Mouse (Mus musculus): ENCODE data around the gene Slc9a9.

The Slc9a9 gene

DNA sequence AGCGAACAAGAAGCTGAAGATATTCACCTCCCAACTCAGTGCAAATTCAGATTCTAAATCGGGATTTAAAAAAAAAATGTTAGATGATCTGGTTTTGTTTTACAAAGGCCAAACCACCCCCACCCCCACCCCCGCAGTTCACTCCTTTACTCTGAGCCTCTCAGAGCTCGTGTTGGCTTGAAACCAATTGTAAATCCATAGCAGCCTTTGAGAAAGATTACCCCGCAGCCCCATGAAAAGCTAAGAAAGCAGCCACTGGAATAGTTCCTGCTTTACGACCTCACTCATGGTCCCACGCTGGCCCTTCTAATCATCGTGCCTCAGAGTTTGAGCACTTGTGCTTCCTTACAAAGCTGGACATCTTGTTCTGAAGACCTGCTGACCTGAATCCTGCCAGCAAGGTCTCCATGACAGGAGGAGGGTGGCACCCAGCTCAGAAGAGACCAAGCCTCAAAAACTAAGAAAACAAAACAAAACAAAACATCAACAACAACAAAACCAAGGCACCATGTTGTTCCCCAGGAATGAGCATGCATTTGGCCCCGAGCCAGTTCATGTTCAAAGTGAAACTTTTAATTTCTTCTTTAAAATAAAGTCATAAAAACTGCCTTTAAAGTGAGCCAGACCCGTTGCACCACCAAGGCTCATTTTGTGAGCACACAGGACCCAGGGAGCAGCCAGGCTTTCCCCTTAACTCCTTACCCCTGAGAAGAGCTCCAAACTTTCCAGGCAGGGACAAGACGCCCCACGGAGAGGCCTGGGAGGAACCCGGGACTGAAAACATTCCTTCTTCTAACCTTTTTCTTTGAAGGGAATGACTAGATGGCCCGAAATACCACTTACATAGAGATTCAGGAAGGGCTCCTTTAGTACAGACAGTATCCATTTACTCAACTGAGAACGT is 516.9 kb downstream of the Slc9a9 start:
- in situ Hi-C loops (cut with MboI; ENCODE audit: low sequenced_read_pairs), result no loop called here

DNA sequence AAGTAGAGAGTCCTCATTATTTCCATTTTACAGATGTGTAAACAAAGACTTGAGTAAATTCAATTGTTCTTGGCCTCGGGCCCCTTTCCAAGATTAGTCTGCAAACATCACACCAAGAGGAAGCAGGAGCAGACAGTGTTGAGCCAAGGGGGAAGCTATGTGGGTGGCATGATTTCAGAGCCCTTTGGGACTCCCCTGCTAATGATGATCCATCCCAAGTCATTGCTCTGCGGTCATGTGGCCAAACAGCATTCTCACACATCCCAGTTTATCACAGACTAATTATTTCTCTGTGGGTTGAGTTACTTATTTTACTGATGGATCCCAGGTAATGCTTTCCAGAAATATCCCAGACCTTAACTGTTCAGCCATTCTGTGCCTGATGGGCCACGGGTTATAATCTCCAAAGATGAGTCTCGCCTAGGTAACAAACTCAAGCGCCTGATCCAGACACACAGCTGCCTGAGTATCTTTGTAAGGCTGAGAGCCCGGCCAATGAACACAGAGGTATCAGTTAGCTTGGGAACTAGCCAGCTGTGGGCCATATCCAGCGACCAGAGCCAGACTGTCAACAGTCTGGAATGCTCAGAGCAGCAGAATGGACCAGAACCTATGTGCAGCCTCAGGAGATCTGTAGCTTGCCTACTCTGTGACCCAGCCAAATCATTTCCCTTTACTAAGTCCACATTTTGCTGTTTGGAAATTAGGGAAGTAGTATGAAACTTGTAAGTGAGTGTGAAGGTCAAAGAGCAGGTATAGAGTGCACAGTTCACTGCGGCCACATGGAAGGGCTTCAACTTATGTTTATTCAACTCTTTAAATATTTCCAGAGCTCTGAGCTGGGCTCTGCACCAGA is 518.9 kb downstream of the Slc9a9 start:
- in situ Hi-C loops (cut with MboI; ENCODE audit: low sequenced_read_pairs), result no loop called here

DNA sequence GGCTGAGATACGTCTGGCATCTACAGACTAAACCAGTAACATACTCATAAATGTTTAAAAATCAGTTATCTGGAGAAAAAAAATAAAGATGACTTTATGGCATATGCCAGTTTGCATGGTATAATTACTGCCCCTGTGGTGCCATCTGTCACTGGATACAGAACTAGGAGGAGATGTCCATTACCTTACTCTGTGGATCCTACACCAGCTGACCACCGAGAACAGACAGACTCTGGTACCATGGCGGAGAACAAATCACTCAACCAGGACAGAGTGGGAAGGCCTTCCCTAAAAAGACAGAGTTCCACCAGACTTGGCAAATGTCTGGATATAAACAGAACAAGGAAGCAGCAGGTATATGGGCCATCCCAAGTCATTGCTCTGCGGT is 519.5 kb downstream of the Slc9a9 start:
- in situ Hi-C loops (cut with MboI; ENCODE audit: low sequenced_read_pairs), result no loop called here

DNA sequence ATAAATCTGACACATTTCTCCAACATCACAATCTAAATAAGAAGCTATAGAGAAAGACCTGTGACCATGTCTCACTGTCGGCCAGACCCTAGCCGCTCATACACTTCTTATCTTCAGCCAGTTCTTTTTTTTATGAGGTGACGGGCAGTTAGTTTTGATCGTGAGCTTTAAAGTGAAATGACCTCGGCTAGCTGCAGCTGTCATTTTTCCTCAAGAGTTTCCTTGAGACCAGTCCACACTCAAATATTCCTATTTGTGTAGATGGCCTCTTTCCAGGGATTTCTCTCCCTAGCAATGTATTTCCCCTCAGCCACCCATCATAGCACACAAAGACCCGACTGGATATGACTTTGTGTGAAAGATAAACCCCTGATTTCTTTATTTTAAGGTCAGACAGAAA is 521.7 kb downstream of the Slc9a9 start:
- in situ Hi-C loops (cut with MboI; ENCODE audit: low sequenced_read_pairs), result no loop called here

DNA sequence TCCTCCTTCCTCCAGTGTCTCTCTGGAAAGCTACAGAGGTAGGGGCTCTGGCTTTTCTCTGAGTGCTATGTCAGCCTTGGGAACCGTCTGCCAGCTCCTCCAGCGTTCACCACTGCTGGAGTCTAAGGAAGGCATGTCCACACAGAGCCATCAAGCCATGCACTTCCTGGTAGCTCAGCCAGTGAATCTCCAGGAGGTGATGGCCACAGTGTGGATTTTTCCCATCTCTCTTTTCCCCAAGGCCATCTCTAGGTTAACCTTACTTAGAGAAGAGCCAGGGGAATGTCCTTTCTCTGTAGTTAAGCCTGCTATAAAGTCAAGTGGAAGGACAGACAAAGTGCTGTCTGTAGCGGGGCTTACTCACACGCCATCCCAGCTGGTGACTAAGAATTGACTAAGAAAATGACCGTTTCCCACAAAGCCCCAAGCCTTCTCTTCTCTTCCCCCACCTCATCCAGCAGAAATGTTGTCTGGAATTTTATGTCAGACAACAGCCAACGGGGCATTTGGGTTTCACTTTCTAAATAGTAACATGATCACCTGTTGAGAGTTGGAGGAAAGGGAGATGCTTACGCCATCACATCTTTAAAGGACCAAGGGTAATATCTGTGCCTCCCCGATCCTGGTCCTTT is 523.3 kb downstream of the Slc9a9 start:
- in situ Hi-C loops (cut with MboI; ENCODE audit: low sequenced_read_pairs), result no loop called here

DNA sequence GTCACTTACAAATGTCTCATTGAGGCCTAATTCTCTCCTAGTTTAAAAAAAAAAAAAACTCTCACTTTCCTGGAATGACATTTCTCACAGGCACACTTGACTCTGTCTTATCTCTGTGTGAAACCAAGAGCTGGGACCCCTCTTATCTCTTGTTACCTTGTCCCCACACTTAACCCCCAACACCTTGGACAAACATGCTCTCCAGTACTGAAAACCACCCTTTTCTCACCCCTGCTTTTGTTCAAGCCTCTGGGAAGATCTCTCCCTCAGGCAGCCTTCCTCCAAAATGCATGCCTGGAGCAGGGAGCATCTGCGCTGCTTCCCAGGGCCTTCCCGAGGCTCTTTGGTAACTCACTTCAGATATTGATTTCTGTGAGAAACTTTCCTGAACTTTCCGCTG is 524.0 kb downstream of the Slc9a9 start:
- in situ Hi-C loops (cut with MboI; ENCODE audit: low sequenced_read_pairs), result no loop called here

- in situ Hi-C loops (cut with MboI; ENCODE audit: low sequenced_read_pairs), result no loop called here
Observed at GRCm38 (mm10) chr9:95194158-95194557, 524.4 kb downstream of the Slc9a9 start.

DNA sequence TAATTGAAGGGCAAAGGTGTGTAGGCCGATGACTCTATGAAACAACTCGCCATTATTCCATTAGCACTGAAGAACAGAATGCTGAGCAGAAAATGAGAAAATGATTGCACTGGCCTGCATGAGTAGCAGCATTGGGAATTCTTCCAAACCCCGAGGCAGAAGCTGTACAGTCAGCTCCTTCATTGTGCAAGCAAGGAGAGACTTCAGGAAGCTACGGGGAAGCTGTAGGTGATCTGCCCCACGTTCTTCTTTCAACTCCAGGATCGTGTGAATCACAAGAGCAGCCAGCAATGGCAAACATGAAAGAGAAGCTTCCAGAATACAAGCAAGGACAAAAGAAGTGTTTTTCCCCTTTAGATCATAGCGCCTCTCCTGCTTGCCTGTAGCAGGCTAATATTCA is 538.0 kb downstream of the Slc9a9 start:
- in situ Hi-C loops (cut with MboI; ENCODE audit: low sequenced_read_pairs), result no loop called here

GRCm38 (mm10) chr9:95208681-95209080 is 539.0 kb downstream of the Slc9a9 start:
- in situ Hi-C loops (cut with MboI; ENCODE audit: low sequenced_read_pairs), result no loop called here

DNA sequence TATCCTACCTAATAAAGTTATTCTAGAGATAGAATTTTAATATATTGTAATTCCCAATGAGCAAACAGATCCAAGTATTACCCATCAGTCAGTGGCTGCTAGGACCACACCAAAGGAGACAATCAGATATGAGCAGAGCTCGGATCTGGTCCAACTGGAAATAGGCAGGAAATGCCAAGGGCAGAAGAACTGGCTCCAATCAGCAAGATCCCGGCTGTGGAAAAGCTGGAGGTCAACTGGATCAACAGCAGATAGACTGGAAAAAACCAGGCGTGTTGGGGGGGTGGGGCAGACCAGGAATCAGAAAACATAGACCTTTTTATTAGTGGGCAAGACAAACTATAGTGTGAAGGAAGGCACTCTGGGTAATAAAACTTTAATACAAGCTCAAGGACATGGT is 550.3 kb downstream of the Slc9a9 start:
- in situ Hi-C loops (cut with MboI; ENCODE audit: low sequenced_read_pairs), result no loop called here

GRCm38 (mm10) chr9:95221310-95221709 is 551.6 kb downstream of the Slc9a9 start:
- in situ Hi-C loops (cut with MboI; ENCODE audit: low sequenced_read_pairs), result no loop called here

DNA sequence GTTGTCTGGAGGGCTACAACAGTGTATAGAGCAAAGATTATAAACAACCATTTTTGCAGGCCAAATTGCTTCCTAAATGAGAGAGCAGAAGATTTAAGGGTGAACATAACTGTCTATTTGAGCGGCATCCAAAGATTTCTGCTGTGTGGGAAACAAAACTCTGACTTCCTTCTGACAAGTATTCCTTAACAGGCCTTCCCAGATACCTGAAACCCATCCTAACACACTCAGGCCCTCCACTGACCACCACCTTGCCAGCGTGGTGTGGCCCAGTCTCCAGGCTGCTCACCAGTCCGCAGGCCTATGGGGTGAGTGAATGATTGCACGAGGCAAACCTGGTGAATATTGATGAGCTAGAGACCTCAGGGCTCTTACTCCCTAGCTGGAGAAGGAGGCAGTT is 557.3 kb downstream of the Slc9a9 start:
- in situ Hi-C loops (cut with MboI; ENCODE audit: low sequenced_read_pairs), result no loop called here

DNA sequence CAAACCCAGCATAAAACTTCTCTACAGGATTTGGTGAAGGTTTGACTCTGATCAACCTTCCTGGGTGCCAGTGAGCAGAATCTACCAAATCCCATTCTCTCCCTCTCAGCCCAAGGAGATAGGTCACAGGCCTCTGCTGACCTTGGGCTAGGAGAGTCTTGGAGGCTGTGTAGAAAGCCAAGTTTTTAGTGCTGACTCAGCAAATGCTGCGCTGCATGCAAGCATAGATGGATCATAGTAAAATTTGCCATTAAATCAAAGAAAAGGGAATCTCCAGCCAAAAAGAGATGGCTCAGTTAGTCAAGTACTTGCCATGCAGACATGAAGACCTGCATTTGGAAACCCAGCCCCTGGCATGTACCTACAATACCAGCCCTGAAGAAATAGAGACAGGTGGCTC is 558.4 kb downstream of the Slc9a9 start:
- in situ Hi-C loops (cut with MboI; ENCODE audit: low sequenced_read_pairs), result no loop called here

DNA sequence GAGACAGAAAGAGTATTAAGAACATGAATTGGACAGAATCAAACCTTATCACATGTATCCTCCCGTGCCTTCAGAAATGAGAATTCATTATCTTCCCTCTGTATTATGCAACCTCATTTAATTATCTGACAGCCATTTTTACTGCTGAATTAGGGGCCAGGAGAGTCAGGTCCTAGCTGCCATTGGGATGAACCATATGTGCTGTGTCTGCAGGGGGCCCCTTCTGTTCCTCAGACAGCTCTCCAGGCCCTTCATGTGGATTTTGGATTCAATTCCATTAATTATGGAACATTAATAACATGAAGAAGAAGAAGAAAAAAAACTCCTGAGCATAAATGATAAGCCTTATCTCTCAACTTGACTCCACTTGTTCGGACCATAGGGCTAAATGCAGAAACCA is 559.4 kb downstream of the Slc9a9 start:
- in situ Hi-C loops (cut with MboI; ENCODE audit: low sequenced_read_pairs), result no loop called here

GRCm38 (mm10) chr9:95239900-95240299 is 570.2 kb downstream of the Slc9a9 start:
- in situ Hi-C loops (cut with MboI; ENCODE audit: low sequenced_read_pairs), result no loop called here

- in situ Hi-C loops (cut with MboI; ENCODE audit: low sequenced_read_pairs), result no loop called here
Observed at GRCm38 (mm10) chr9:95242628-95243195, 573.0 kb downstream of the Slc9a9 start.

GRCm38 (mm10) chr9:95254162-95254561 is 584.5 kb downstream of the Slc9a9 start:
- in situ Hi-C loops (cut with MboI; ENCODE audit: low sequenced_read_pairs), result no loop called here

DNA sequence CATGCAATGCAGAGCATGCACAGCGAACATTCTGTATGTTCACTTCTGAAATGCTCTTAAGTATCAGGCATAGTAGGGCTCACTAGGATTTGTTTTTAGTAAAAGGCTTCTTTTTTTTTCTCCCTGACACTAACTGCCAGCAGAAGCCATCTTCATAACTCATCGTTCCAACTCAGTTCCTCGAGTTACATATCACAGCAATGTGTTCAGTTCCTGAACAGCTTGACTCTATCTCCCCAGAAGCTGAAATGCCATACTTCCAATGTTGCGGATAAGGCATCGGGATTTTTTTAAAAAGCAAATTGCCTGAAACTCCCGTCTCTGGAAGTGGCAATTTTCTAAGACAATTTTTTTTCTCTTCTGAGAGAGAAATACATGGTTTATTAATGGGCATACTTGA is 586.1 kb downstream of the Slc9a9 start:
- in situ Hi-C loops (cut with MboI; ENCODE audit: low sequenced_read_pairs), result no loop called here

DNA sequence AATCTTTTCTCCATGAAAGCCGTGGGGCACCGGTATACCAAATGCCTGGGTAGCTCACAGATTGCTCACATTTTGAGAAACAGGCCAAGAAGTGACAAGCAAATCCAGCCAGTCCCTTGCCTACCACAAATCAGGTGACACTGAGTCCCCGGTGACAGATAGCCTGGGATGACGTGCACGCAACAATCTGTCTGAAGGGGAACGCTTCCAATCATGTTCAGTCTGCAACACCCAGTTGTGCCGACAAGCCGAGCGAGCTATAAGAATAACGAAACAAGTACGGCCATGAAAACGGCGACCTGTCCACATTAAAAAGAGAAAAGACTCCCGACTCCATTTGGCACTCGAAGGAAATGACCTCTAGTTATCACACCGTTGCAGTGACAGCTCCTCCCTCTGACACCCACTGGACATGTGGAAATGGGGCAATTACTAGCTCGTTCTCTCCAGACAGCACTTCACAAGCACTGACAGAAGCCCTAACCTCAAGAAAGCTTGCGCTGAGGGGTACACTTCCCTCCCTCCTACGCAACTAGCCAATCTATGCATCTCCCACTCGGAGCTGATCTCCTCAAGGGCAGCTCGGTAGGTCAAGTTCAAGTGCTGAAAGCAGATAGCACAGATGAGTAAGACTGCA is 587.1 kb downstream of the Slc9a9 start:
- in situ Hi-C loops (cut with MboI; ENCODE audit: low sequenced_read_pairs), result no loop called here

DNA sequence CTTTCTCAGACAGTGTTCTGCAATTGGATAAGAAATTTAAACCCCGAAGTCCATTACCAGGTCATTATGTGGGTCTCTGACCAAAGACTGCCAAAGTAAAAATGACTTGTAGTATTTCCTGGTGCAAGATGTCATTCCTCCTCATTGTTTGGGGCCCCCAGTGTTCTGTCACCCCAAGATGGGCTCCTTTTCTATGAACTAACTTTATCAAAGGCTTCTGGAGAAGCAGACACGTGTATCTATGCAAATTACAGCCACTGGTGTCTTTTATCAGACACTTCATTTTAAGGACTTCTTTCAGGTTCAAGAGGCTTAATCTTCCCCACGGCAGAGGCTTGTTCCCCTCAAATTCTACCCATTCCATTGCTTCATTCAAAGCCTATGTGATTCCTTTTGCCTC is 593.1 kb downstream of the Slc9a9 start:
- in situ Hi-C loops (cut with MboI; ENCODE audit: low sequenced_read_pairs), result no loop called here

All from CH12F3 (cell line).